Mouse (Mus musculus) stomach, postnatal 0 days (tissue): ENCODE measurements around the gene Rhebl1.

Source experiments
- CTCF ChIP-seq: IDR thresholded peaks from 2 replicates; pipeline ENCODE4 v1.5.1; 2016; ENCODE audit warnings: antibody characterized with exemption, low read depth, mild to moderate bottlenecking, moderate library complexity
- EP300 ChIP-seq: optimal IDR thresholded peaks from 2 replicates; pipeline ENCODE3; 2016; ENCODE audit warnings: antibody characterized with exemption

GRCm38 (mm10) chr15:98869342-98870178, 24.8 kb downstream of the Rhebl1 start:
- TF ChIP-seq CTCF (no peak), EP300 (no peak)
